Mouse (Mus musculus) spleen, adult 2 months (tissue): ENCODE results near the gene Cnot6.

Source experiments
- CTCF ChIP-seq: fragments of 200-500 bp; IDR thresholded peaks from 2 replicates; pipeline ENCODE4 v1.5.1; 2011; ENCODE audit warnings: mild to moderate bottlenecking, inconsistent platforms; ENCODE audit not compliant: insufficient read depth, insufficient read length, insufficient replicate concordance; ENCODE audit errors: extremely low read depth
- POLR2A ChIP-seq: fragments of 200-500 bp; IDR thresholded peaks from 2 replicates; pipeline ENCODE4 v1.6.1; 2011; ENCODE audit warnings: low read depth, low read length, inconsistent platforms

DNA sequence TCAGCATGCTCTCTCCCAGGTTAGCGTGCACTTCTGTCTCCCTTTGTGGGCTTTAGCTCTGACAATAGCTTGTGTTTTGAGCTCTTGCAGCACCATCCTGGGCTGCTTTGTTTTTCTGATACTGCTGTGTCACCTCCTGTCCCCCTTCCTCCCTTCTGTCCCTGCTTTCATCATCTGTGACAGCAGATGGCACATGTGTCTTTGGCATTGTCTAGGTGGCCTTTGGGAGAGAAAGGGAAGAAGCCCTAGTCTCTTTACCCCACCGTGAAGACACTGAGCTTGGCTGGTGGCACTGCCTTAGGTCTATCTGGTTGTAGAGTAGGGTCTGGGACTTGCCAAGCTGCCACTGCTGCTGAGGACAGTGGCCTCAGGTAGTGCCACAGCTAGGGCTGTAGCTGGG, 10.8 kb upstream of the Cnot6 start:
- TF ChIP-seq POLR2A (no peak), CTCF (no peak)
